Mouse (Mus musculus): ENCODE measurements around the gene Akap13.

DNA sequence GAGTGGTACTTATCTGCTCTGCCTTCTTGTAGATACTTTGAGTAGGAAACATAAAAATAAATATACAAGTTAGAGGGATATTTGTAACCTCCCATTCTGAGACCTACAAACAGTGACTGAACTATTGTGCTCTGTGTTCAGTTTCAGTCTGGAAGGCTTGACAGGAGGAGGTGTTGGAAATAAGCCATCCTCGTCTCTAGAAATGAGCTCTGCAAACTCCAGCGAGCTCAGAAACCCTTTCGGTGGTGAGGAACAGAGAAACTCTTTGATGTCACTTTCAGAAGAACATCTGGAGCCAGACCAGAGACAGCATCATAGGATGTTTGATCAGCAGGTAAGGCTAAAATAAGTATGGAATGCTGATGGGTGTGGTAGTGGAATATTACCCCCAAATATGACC is 229.6 kb downstream of the Akap13 start:
- TF ChIP-seq CTCF (IDR thresholded peaks at IDR 0.05; ENCODE audit: low read depth, low read length) (no peak), POLR2A (IDR thresholded peaks at IDR 0.05; ENCODE audit: extremely low read depth, insufficient read depth, low read length) (no peak)
